12 mouse cellular contexts compared by ENCODE assay signal in the genomic region with DNA sequence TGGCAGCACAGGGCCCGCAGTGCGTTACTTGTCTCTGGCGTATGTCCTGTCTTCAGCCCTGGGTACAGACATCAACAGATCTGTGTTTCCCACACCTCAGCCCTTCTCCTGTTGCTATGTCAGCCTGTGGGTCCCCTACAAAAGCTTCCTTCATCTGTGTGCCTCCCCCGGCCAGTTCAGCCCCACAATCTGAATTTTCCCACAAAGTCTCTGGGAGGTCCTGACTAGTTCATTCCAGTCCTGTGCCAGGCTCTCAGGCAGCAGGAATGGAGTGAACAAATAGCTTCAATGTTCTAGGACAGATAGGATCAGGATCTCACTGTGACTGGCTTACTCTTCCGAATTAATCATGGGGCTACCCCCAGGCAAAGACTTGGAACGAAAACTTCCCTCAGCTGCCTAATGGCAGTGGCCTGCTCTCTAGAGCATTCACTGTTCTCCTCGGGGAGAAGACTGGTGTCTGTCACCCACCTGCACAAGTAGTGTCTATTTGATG. TPM values are rescaled to one million over a fixed set of nuclear protein-coding genes. Genes with fewer than 3 reads are reported as not detected.
DNase-seq lines count a peak whose midpoint lies in the region; ATAC-seq and TF ChIP-seq lines count a peak whose summit lies in the region.
"Had no signal": no experiment of that assay in that cellular context is flagged by ENCODE, and none has a peak within 500 bp of the region (broad histone marks: within the 10 kb centered on the region; RNA-seq: fewer than 3 reads in every experiment).

No protein-coding gene starts in this region.

- TF ChIP-seq EP300 in heart, adult 2 months (IDR thresholded peaks at IDR 0.05; ENCODE audit: insufficient read depth, low read depth, low read length), result no peak
- no peak for TF ChIP-seq EP300 in stomach, postnatal 0 days (optimal IDR thresholded peaks at IDR 0.05)

- H3K9me3 ChIP-seq in heart, embryonic 10.5 days, result no peaks in the 10 kb centered on the region
- H3K9me3 ChIP-seq in stomach, embryonic 14.5 days (ENCODE audit: control insufficient read depth, low read depth, low read length), result no peaks in the 10 kb centered on the region
- no peaks in the 10 kb centered on the region for H3K9me3 ChIP-seq in stomach, postnatal 0 days (ENCODE audit: control insufficient read depth, low read length)
- no peaks in the 10 kb centered on the region for H3K9me3 ChIP-seq in stomach, embryonic 16.5 days (replicated peaks; ENCODE audit: control insufficient read depth, low read length)

- no peak overlapping the region for H3K4me3 ChIP-seq in heart, embryonic 10.5 days
- no peak overlapping the region for H3K4me3 ChIP-seq in heart, adult 2 months
- no peak overlapping the region for H3K4me3 ChIP-seq in stomach, embryonic 14.5 days (ENCODE audit: low read depth, low read length)
- no peak overlapping the region for H3K4me3 ChIP-seq in stomach, postnatal 0 days (ENCODE audit: low read depth, low read length)
- H3K4me3 ChIP-seq in stomach, embryonic 16.5 days (replicated peaks; ENCODE audit: low read length), result no peak overlapping the region

- H3K9ac ChIP-seq in heart, adult 2 months (ENCODE audit: low read depth, low read length), result no peak overlapping the region
- no peak overlapping the region for H3K9ac ChIP-seq in stomach, embryonic 14.5 days (replicated peaks; ENCODE audit: low read depth, low read length)
- no peak overlapping the region for H3K9ac ChIP-seq in stomach, postnatal 0 days (ENCODE audit: low read length)
- no peak overlapping the region for H3K9ac ChIP-seq in stomach, embryonic 16.5 days (ENCODE audit: low read length)

- no peaks in the 10 kb centered on the region for H3K27me3 ChIP-seq in heart, embryonic 10.5 days (ENCODE audit: insufficient read depth, poor library complexity, severe bottlenecking)
- no peaks in the 10 kb centered on the region; the same call in 1 of the 2 replicates for H3K27me3 ChIP-seq in heart, adult 2 months (ENCODE audit: control insufficient read depth, insufficient read depth, low read length)
- H3K27me3 ChIP-seq in stomach, embryonic 14.5 days (ENCODE audit: control insufficient read depth, insufficient read depth, low read length), result no peaks in the 10 kb centered on the region
- H3K27me3 ChIP-seq in stomach, postnatal 0 days (ENCODE audit: control insufficient read depth, insufficient read depth, low read length), result no peaks in the 10 kb centered on the region
- no peaks in the 10 kb centered on the region for H3K27me3 ChIP-seq in stomach, embryonic 16.5 days (ENCODE audit: control insufficient read depth, insufficient read depth, low read length)

- 73% methylated on average over 7 of the region's 7 CpGs for WGBS in heart, embryonic 10.5 days
- WGBS in heart, adult 2 months, result 80% methylated on average over 7 of the region's 7 CpGs
- WGBS in stomach, embryonic 14.5 days, result 83% methylated on average over 7 of the region's 7 CpGs
- 73% methylated on average over 7 of the region's 7 CpGs for WGBS in stomach, postnatal 0 days
- WGBS in stomach, embryonic 16.5 days, result 74% methylated on average over 7 of the region's 7 CpGs

- no peak for DNase-seq in heart, embryonic 10.5 days (ENCODE audit: low spot score)
- DNase-seq in heart, adult 2 months, result no peak
- peak; percentile 23 for DNase-seq in layer of hippocampus, adult 9-11 months
- DNase-seq in layer of hippocampus, adult 8-10 months (ENCODE audit: low spot score in 2 of 2), result no peak
- no peak for DNase-seq in stomach, postnatal 0 days (ENCODE audit: low spot score)
- DNase-seq in thymus, postnatal 10 days (ENCODE audit: low spot score in 2 of 2), result no peak
- DNase-seq: adrenal gland, postnatal 25 days; B cell, adult 2 months; cerebellum, adult 8-10 months; heart, postnatal 14 days had no signal

- no peaks in the 10 kb centered on the region for H3K36me3 ChIP-seq in heart, embryonic 10.5 days
- no peaks in the 10 kb centered on the region for H3K36me3 ChIP-seq in heart, adult 2 months (ENCODE audit: control insufficient read depth, insufficient read depth, low read length)
- no peaks in the 10 kb centered on the region for H3K36me3 ChIP-seq in stomach, embryonic 14.5 days (ENCODE audit: control insufficient read depth, insufficient read depth, low read length)
- H3K36me3 ChIP-seq in stomach, postnatal 0 days (ENCODE audit: control insufficient read depth, insufficient read depth, low read length), result no peaks in the 10 kb centered on the region
- H3K36me3 ChIP-seq in stomach, embryonic 16.5 days (ENCODE audit: control insufficient read depth, insufficient read depth, low read length), result no peaks in the 10 kb centered on the region

- intact Hi-C loops in heart, adult 2 months (cut with DNase I), result no loop called here

- H3K79me2 ChIP-seq in heart, adult 2 months (replicated peaks; ENCODE audit: control insufficient read depth, insufficient read depth, low read length), result no peaks in the 10 kb centered on the region

- H3K4me2 ChIP-seq in stomach, embryonic 14.5 days (replicated peaks; ENCODE audit: low read depth, low read length), result no peak overlapping the region
- H3K4me2 ChIP-seq in stomach, postnatal 0 days (replicated peaks; ENCODE audit: low read depth), result no peak overlapping the region
- H3K4me2 ChIP-seq in stomach, embryonic 16.5 days (ENCODE audit: low read depth, low read length), result no peak overlapping the region

- TF ChIP-seq POLR2A in heart, adult 2 months (IDR thresholded peaks at IDR 0.05; ENCODE audit: insufficient read depth, low read depth, low read length), result no peak

- H3K27ac ChIP-seq in heart, embryonic 10.5 days, result peak overlapping the region; percentile 59
- H3K27ac ChIP-seq in heart, adult 2 months, result no peak overlapping the region
- no peak overlapping the region for H3K27ac ChIP-seq in stomach, embryonic 14.5 days (ENCODE audit: low read length)
- no peak overlapping the region for H3K27ac ChIP-seq in stomach, postnatal 0 days (replicated peaks)
- no peak overlapping the region for H3K27ac ChIP-seq in stomach, embryonic 16.5 days (ENCODE audit: low read length)

- peaks cover 13% of the 10 kb centered on the region; the same call in 1 of the 2 replicates for H3K4me1 ChIP-seq in heart, embryonic 10.5 days
- no peaks in the 10 kb centered on the region for H3K4me1 ChIP-seq in heart, adult 2 months (ENCODE audit: control insufficient read depth, insufficient read depth, low read length)
- no peaks in the 10 kb centered on the region for H3K4me1 ChIP-seq in stomach, embryonic 14.5 days (ENCODE audit: control insufficient read depth, insufficient read depth, low read length)
- no peaks in the 10 kb centered on the region for H3K4me1 ChIP-seq in stomach, postnatal 0 days (replicated peaks; ENCODE audit: control insufficient read depth, insufficient read depth)
- no peaks in the 10 kb centered on the region; the same call in 1 of the 2 replicates for H3K4me1 ChIP-seq in stomach, embryonic 16.5 days (ENCODE audit: control insufficient read depth, insufficient read depth, low read length)

- ATAC-seq in stomach, embryonic 14.5 days (ENCODE audit: insufficient number of reproducible peaks, insufficient read depth, low FRiP score, low read depth), result peak; percentile 34; the same call in 1 of the 2 replicates
- ATAC-seq in stomach, postnatal 0 days (ENCODE audit: low FRiP score, low TSS enrichment), result no peak
- peak; percentile 48; the same call in 1 of the 2 replicates for ATAC-seq in stomach, embryonic 16.5 days (ENCODE audit: insufficient read depth, low FRiP score)

- no peak for TF ChIP-seq CTCF in heart, adult 2 months (IDR thresholded peaks at IDR 0.05)
- no peak for TF ChIP-seq CTCF in stomach, postnatal 0 days (IDR thresholded peaks at IDR 0.05; ENCODE audit: low read depth)

RNA-seq across cellular contexts. Expression of a gene that starts 3.6 kb away (rescaled TPM):
- 0.31 and 0.47 TPM in 2 replicates for polyA plus RNA-seq in heart, embryonic 10.5 days (2016; fragmentation: Nextera tagmentation; extraction: Ambion mirVana)
- total RNA-seq in heart, adult 2 months (2021), result 1 to 10 TPM; 1.3 to 1.6 TPM
- polyA plus RNA-seq in heart, adult 2 months (2012; rRNA removed), result 1.6 and 1.9 TPM in 2 replicates
- 1 to 10 TPM; 1.9 to 5.3 (median 4.3) TPM for total RNA-seq in layer of hippocampus, adult 8-10 months (2022)
- polyA plus RNA-seq in stomach, embryonic 14.5 days (2014; fragmentation: Nextera tagmentation; extraction: Ambion mirVana), result 0.93 and 1.3 TPM in 2 replicates
- 0.62 and 0.93 TPM in 2 replicates for polyA plus RNA-seq in stomach, postnatal 0 days (2015; fragmentation: Nextera tagmentation; extraction: Ambion mirVana)
- 0.77 and 1.4 TPM in 2 replicates for polyA plus RNA-seq in stomach, embryonic 16.5 days (2015; fragmentation: Nextera tagmentation; extraction: Ambion mirVana)
